8 mouse cellular contexts compared by ENCODE assay signal in the genomic region with DNA sequence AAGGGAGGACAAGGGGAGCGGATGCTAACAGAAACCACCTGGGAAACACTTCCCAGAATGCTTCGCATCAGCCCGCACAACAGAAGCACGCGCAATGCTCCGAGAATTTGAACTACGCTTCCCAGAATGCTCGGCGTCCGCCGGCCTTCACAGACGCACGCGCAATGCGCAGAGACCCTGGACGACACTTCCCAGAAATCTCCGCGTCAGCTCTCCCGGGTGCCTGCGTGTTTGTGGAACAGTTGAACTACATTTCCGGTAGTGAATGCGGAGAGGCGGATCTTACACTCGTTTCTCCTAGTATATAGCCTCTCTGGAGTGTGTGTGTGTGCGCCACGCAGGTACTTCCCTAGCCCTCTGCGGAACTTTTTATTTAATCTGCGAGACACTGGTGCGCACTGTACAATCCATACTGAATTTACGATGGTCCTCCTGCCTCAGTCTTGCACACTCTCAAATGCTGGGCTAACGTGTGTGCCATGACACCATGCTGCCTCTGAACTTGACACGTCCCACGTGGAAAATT. TPM values are rescaled to one million over a fixed set of nuclear protein-coding genes. Genes with fewer than 3 reads are reported as not detected.
DNase-seq lines count a peak whose midpoint lies in the region; ATAC-seq and TF ChIP-seq lines count a peak whose summit lies in the region.

TSS of gene Zfp94 (minus strand) at position 100 of the 526 bp plus-strand sequence.

- peak; percentile 99 for DNase-seq in brain, embryonic 14.5 days (ENCODE audit: low read depth)
- DNase-seq in liver, adult 2 months (ENCODE audit: extremely low read depth, low read depth, low spot score): peak; percentile 93
- peak; percentile 89 for DNase-seq in splenic B cell, adult 2 months (ENCODE audit: low read depth, low spot score)

- no peaks in the 10 kb centered on the region for H3K9me3 ChIP-seq in erythroblast, embryonic 14.5 days (ENCODE audit: control insufficient read depth, low read length)
- no peaks in the 10 kb centered on the region for H3K9me3 ChIP-seq in heart, embryonic 11.5 days (replicated peaks; ENCODE audit: control insufficient read depth, low read length)
- H3K9me3 ChIP-seq in kidney, embryonic 16.5 days (ENCODE audit: low read length): no peaks in the 10 kb centered on the region

- peaks cover 17% of the 10 kb centered on the region for H3K4me1 ChIP-seq in erythroblast, embryonic 14.5 days (ENCODE audit: control insufficient read depth)
- no peaks in the 10 kb centered on the region; the same call in 1 of the 2 replicates for H3K4me1 ChIP-seq in heart, embryonic 11.5 days (ENCODE audit: control insufficient read depth, insufficient read depth, low read length)
- peaks cover 9% of the 10 kb centered on the region for H3K4me1 ChIP-seq in kidney, embryonic 16.5 days (ENCODE audit: insufficient read depth, low read length)
- H3K4me1 ChIP-seq in liver, adult 2 months (ENCODE audit: control insufficient read depth, insufficient read depth, low read length): peaks cover 6% of the 10 kb centered on the region; the same call in 1 of the 2 replicates

- peak within 1 kb of the TSS; percentile 34 for H3K4me3 ChIP-seq in C2C12 (ENCODE audit: insufficient read depth, poor library complexity, severe bottlenecking)
- peak within 1 kb of the TSS; percentile 80 for H3K4me3 ChIP-seq in erythroblast, embryonic 14.5 days (replicated peaks)
- H3K4me3 ChIP-seq in heart, embryonic 11.5 days (ENCODE audit: low read depth, low read length): peak within 1 kb of the TSS; percentile 61
- H3K4me3 ChIP-seq in kidney, embryonic 16.5 days (ENCODE audit: low read length): peak within 1 kb of the TSS; percentile 66
- H3K4me3 ChIP-seq in liver, adult 2 months (ENCODE audit: insufficient read depth, low read depth, low read length): peak within 1 kb of the TSS; percentile 75
- H3K4me3 ChIP-seq in myocyte: peak within 1 kb of the TSS; percentile 39

- H3K36me3 ChIP-seq in C2C12 (ENCODE audit: control insufficient read depth, insufficient read depth) (no peaks in the 10 kb centered on the region), myocyte (ENCODE audit: control insufficient read depth, insufficient read depth) (no peaks in the 10 kb centered on the region)
- H3K36me3 ChIP-seq in erythroblast, embryonic 14.5 days (ENCODE audit: control insufficient read depth): peaks cover 5% of the 10 kb centered on the region
- 0 out of 2 replicates have a peak, but pooled peaks cover under 1% of the 10 kb centered on the region for H3K36me3 ChIP-seq in heart, embryonic 11.5 days (ENCODE audit: control insufficient read depth, insufficient read depth, low read length)
- 0 out of 2 replicates have a peak, but pooled peaks cover 3% of the 10 kb centered on the region for H3K36me3 ChIP-seq in kidney, embryonic 16.5 days (ENCODE audit: insufficient read depth, low read length)
- no peaks in the 10 kb centered on the region for H3K36me3 ChIP-seq in liver, adult 2 months (ENCODE audit: control insufficient read depth, insufficient read depth, low read length)
- no peaks in the 10 kb centered on the region for H3K36me3 ChIP-seq in splenic B cell, adult 2 months (ENCODE audit: control insufficient read depth, insufficient read depth, low read length, poor library complexity, severe bottlenecking)

- peak within 1 kb of the TSS; percentile 71 for H3K9ac ChIP-seq in heart, embryonic 11.5 days (ENCODE audit: low read depth, low read length)
- peak within 1 kb of the TSS; percentile 79 for H3K9ac ChIP-seq in kidney, embryonic 16.5 days (replicated peaks; ENCODE audit: low read length)
- peak within 1 kb of the TSS; percentile 62 for H3K9ac ChIP-seq in liver, adult 2 months (ENCODE audit: low read depth, low read length)

- H3K79me3 ChIP-seq in C2C12 (ENCODE audit: low read depth): no peaks in the 10 kb centered on the region

- peak within 1 kb of the TSS; percentile 65; the same call in 1 of the 2 replicates for H3K27ac ChIP-seq in heart, embryonic 11.5 days (ENCODE audit: low read depth, low read length)
- H3K27ac ChIP-seq in kidney, embryonic 16.5 days (ENCODE audit: low read length): peak within 1 kb of the TSS; percentile 84
- H3K27ac ChIP-seq in liver, adult 2 months (replicated peaks; ENCODE audit: insufficient read depth, low read depth, low read length): peak within 1 kb of the TSS; percentile 50

- H3ac ChIP-seq in C2C12 (ENCODE audit: control insufficient read depth, insufficient read length, low read depth) (peak within 1 kb of the TSS; percentile 76), myocyte (ENCODE audit: control insufficient read depth, insufficient read length) (no peak within 1 kb of the TSS)

- H3K79me2 ChIP-seq in C2C12 (ENCODE audit: control insufficient read depth, insufficient read depth) (no peaks in the 10 kb centered on the region), myocyte (ENCODE audit: control insufficient read depth, insufficient read depth) (no peaks in the 10 kb centered on the region)
- H3K79me2 ChIP-seq in liver, adult 2 months (ENCODE audit: control insufficient read depth, insufficient read depth, low read length): no peaks in the 10 kb centered on the region

- ATAC-seq in heart, embryonic 11.5 days (replicated peaks; ENCODE audit: insufficient number of reproducible peaks, low FRiP score, low TSS enrichment): peak; percentile 94
- peak; percentile 96 for ATAC-seq in kidney, embryonic 16.5 days (ENCODE audit: low FRiP score, low TSS enrichment)

- WGBS in heart, embryonic 11.5 days (ENCODE audit: insufficient replicate concordance): 1% methylated on average over 33 of the region's 33 CpGs
- WGBS in kidney, embryonic 16.5 days: under 1% methylated on average over 33 of the region's 33 CpGs
- under 1% methylated on average over 33 of the region's 33 CpGs for WGBS in liver, adult 2 months

- H3K27me3 ChIP-seq in C2C12 (ENCODE audit: control insufficient read depth, insufficient read depth, insufficient read length): peaks cover 11% of the 10 kb centered on the region
- no peaks in the 10 kb centered on the region; the same call in 1 of the 2 replicates for H3K27me3 ChIP-seq in erythroblast, embryonic 14.5 days (ENCODE audit: control insufficient read depth)
- no peaks in the 10 kb centered on the region; the same call in 1 of the 2 replicates for H3K27me3 ChIP-seq in heart, embryonic 11.5 days (ENCODE audit: control insufficient read depth, insufficient read depth, low read length)
- no peaks in the 10 kb centered on the region for H3K27me3 ChIP-seq in kidney, embryonic 16.5 days (ENCODE audit: insufficient read depth, low read length)
- no peaks in the 10 kb centered on the region for H3K27me3 ChIP-seq in liver, adult 2 months (ENCODE audit: control insufficient read depth, insufficient read depth, low read length)
- no peaks in the 10 kb centered on the region for H3K27me3 ChIP-seq in myocyte (ENCODE audit: control insufficient read depth, insufficient read depth, insufficient read length)
- no peaks in the 10 kb centered on the region for H3K27me3 ChIP-seq in splenic B cell, adult 2 months (ENCODE audit: control insufficient read depth, insufficient read depth, low read length, poor library complexity, severe bottlenecking)

- no peak for TF ChIP-seq CTCF in C2C12 (IDR thresholded peaks at IDR 0.05; ENCODE audit: control insufficient read depth, insufficient read depth, insufficient read length)
- TF ChIP-seq CTCF in brain, embryonic 14.5 days (IDR thresholded peaks at IDR 0.05; ENCODE audit: borderline replicate concordance, extremely low read depth, insufficient read depth, insufficient read length): no peak
- TF ChIP-seq CTCF in liver, adult 2 months (IDR thresholded peaks at IDR 0.05; ENCODE audit: low read depth, low read length): no peak

- TF ChIP-seq POLR2A in brain, embryonic 14.5 days (IDR thresholded peaks at IDR 0.05; ENCODE audit: borderline replicate concordance, extremely low read depth, insufficient read depth, insufficient read length, poor library complexity, severe bottlenecking): peak; percentile 30; the same call in 1 of the 2 replicates
- TF ChIP-seq POLR2A in liver, adult 2 months (IDR thresholded peaks at IDR 0.05; ENCODE audit: extremely low read depth, insufficient read depth, low read length): peak; percentile 44; the same call in 1 of the 2 replicates
- TF ChIP-seq POLR2A in myocyte (IDR thresholded peaks at IDR 0.05; ENCODE audit: insufficient read length, low read depth): peak; percentile 74

- peak within 1 kb of the TSS; percentile 92 for H3K4me2 ChIP-seq in heart, embryonic 11.5 days
- H3K4me2 ChIP-seq in kidney, embryonic 16.5 days (replicated peaks; ENCODE audit: low read depth, low read length): peak within 1 kb of the TSS; percentile 84
- peak within 1 kb of the TSS; percentile 92 for H3K4me2 ChIP-seq in myocyte (ENCODE audit: low read depth)

TF ChIP-seq in C2C12, 6 proteins besides CTCF, POLR2A, EP300 and RAD21:
- TF ChIP-seq USF1 (IDR thresholded peaks at IDR 0.05; ENCODE audit: low read depth) (no peak), CEBPB (IDR thresholded peaks at IDR 0.05; ENCODE audit: low read depth) (no peak), MYOG (IDR thresholded peaks at IDR 0.05; ENCODE audit: control insufficient read depth, extremely low read depth, insufficient read length) (no peak), MYOD1 (IDR thresholded peaks at IDR 0.05; ENCODE audit: control insufficient read depth, insufficient read length, low read depth) (no peak), MAX (IDR thresholded peaks at IDR 0.05) (no peak), FOSL1 (IDR thresholded peaks at IDR 0.05; ENCODE audit: insufficient read depth, low read length, poor library complexity, severe bottlenecking) (no peak)

TF ChIP-seq in myocyte, 11 proteins besides CTCF, POLR2A, EP300 and RAD21:
- TF ChIP-seq POLR2AphosphoS2 (IDR thresholded peaks at IDR 0.05; ENCODE audit: insufficient read length, low read depth) (peak; percentile 67), CEBPB (IDR thresholded peaks at IDR 0.05; ENCODE audit: insufficient read depth, poor library complexity, severe bottlenecking) (no peak), TCF3 (IDR thresholded peaks at IDR 0.05; ENCODE audit: insufficient read length, low read depth) (no peak), SRF (IDR thresholded peaks at IDR 0.05; ENCODE audit: control insufficient read depth, insufficient read length, low read depth) (no peak)

RNA-seq across cellular contexts. Expression of gene Zfp94, which starts in this region (rescaled TPM):
- polyA plus RNA-seq in C2C12 (2012; fragmentation: generic; extraction: Trizol): 2.4 TPM
- polyA plus RNA-seq in brain, embryonic 14.5 days (2012; rRNA removed): 19.3 and 26.9 TPM in 2 replicates
- polyA plus RNA-seq in erythroblast, embryonic 14.5 days (2012): 0.07 TPM in 1 of 2 replicates, not detected in the other
- 4.6 and 6.1 TPM in 2 replicates for polyA plus RNA-seq in heart, embryonic 11.5 days (2014; fragmentation: Nextera tagmentation; extraction: Ambion mirVana)
- 12.8 and 13.9 TPM in 2 replicates for polyA plus RNA-seq in kidney, embryonic 16.5 days (2015; fragmentation: Nextera tagmentation; extraction: Ambion mirVana)
- total RNA-seq in liver, adult 2 months (2014; rRNA removed): 2.4 and 2.8 TPM in 2 replicates
- 2.6 and 3.3 TPM in 2 replicates for polyA plus RNA-seq in liver, adult 2 months (2012; rRNA removed)
- polyA plus RNA-seq in myocyte (2012; fragmentation: generic; extraction: Trizol): 2.1 TPM

Comparison
In these comparisons a context has a peak if more than half of its experiments do, and no peak if none do; other contexts are left out.
1. Peak in every context shown above with its lines: DNase-seq, ATAC-seq, H3K4me3 ChIP-seq and H3K27ac ChIP-seq.